10 mouse cellular contexts compared by ENCODE assay signal in the genomic region with DNA sequence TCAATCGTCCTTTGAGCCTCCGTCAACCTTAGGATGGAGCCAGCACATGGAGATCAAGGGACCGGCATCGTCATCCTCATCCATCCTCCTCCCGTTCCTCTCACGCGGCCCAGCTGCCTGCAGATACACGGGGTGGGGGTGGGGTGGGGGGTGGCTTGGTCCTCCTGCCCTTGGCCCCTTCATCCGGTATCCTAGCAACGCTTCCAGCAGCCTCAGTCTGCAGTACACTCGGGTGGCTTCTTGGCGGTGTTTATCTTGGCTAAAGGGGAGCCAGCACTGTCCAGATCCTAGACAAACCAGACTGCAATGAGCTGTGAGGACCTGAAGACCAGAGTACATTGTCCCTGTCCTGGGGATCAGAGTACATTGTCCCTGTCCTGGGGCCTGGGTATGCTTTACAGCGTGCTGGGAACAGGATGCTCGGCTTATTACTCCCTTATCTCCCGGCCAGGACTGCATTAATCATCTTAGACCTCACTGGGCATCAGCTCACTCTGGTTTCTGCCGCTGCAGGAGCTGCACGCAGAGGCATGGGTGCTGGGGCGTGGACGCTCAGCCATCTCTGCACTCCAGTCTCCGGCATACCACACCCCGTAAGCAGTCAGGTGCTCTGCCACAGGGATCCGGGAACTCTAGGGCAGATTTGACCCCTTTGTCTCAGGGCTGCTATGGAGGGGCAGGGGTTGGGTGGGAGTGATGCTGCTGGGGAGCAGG.
DNase-seq lines count a peak whose midpoint lies in the region; ATAC-seq and TF ChIP-seq lines count a peak whose summit lies in the region.
"Had no signal": no experiment of that assay in that cellular context is flagged by ENCODE, and none has a peak within 500 bp of the region (broad histone marks: within the 10 kb centered on the region; RNA-seq: fewer than 3 reads in every experiment).

No protein-coding gene starts in this region.

- peak overlapping the region; percentile 60; the same call in 1 of the 2 replicates for H3K9ac ChIP-seq in hindbrain, embryonic 13.5 days
- H3K9ac ChIP-seq in midbrain, postnatal 0 days (replicated peaks; ENCODE audit: low read length, poor library complexity, severe bottlenecking), result no peak overlapping the region; the same call in 1 of the 2 replicates
- H3K9ac ChIP-seq: heart, embryonic 15.5 days had no signal

- no peak for TF ChIP-seq POLR2A in thymus, adult 2 months (IDR thresholded peaks at IDR 0.05; ENCODE audit: control insufficient read depth, extremely low read depth, insufficient read depth, low read length, poor library complexity)

- intact Hi-C loops in gastrocnemius, postnatal 36 days (cut with DNase I), result no loop called here

- no peaks in the 10 kb centered on the region for H3K36me3 ChIP-seq in hindbrain, embryonic 13.5 days
- no peaks in the 10 kb centered on the region for H3K36me3 ChIP-seq in midbrain, postnatal 0 days (ENCODE audit: insufficient read depth, low read length)
- H3K36me3 ChIP-seq in thymus, adult 2 months (ENCODE audit: control insufficient read depth, insufficient read depth, low read length), result no peaks in the 10 kb centered on the region
- H3K36me3 ChIP-seq: heart, embryonic 15.5 days had no signal

- WGBS in hindbrain, embryonic 13.5 days, result 22% methylated on average over 22 of the region's 22 CpGs
- 9% methylated on average over 22 of the region's 22 CpGs for WGBS in midbrain, postnatal 0 days
- 64% methylated on average over 22 of the region's 22 CpGs for whole genome bisulfite sequencing in thymus, adult 2 months

- H3K4me1 ChIP-seq in hindbrain, embryonic 13.5 days (replicated peaks), result peaks cover 44% of the 10 kb centered on the region
- peaks cover 9% of the 10 kb centered on the region for H3K4me1 ChIP-seq in midbrain, postnatal 0 days (ENCODE audit: insufficient read depth, low read length)
- no peaks in the 10 kb centered on the region for H3K4me1 ChIP-seq in thymus, adult 2 months (replicated peaks; ENCODE audit: control insufficient read depth, insufficient read depth, low read length)
- H3K4me1 ChIP-seq: heart, embryonic 15.5 days had no signal

- no peak overlapping the region for H3K4me3 ChIP-seq in hindbrain, embryonic 13.5 days
- no peak overlapping the region for H3K4me3 ChIP-seq in midbrain, postnatal 0 days (ENCODE audit: low read depth, low read length)
- H3K4me3 ChIP-seq in thymus, adult 2 months (ENCODE audit: control insufficient read depth, insufficient read depth, low read length), result no peak overlapping the region
- H3K4me3 ChIP-seq: heart, embryonic 15.5 days had no signal

- DNase-seq in heart, adult 8-10 months (ENCODE audit: low spot score), result peak; percentile 2
- DNase-seq in heart, adult 9 months (ENCODE audit: low spot score in 2 of 2), result no peak
- peak; percentile 87 to 91 for DNase-seq in cerebellum, postnatal 10 days
- DNase-seq in midbrain, postnatal 0 days (ENCODE audit: low spot score), result peak; percentile 89
- DNase-seq in gastrocnemius, postnatal 36 days, result no peak
- no peak for DNase-seq in thymus, adult 2 months
- DNase-seq in thymus, postnatal 0 days (ENCODE audit: low spot score), result no peak

- H3K4me2 ChIP-seq in hindbrain, embryonic 13.5 days, result peak overlapping the region; percentile 18; the same call in 1 of the 2 replicates
- H3K4me2 ChIP-seq in midbrain, postnatal 0 days (ENCODE audit: low read depth, low read length, poor library complexity, severe bottlenecking), result peak overlapping the region; percentile 18; the same call in 1 of the 2 replicates
- H3K4me2 ChIP-seq: heart, embryonic 15.5 days had no signal

- no peaks in the 10 kb centered on the region for H3K9me3 ChIP-seq in hindbrain, embryonic 13.5 days
- no peaks in the 10 kb centered on the region for H3K9me3 ChIP-seq in midbrain, postnatal 0 days (ENCODE audit: low read length)
- H3K9me3 ChIP-seq: heart, embryonic 15.5 days had no signal

- peak overlapping the region; percentile 84 for H3K27ac ChIP-seq in hindbrain, embryonic 13.5 days
- peak overlapping the region; percentile 76 for H3K27ac ChIP-seq in midbrain, postnatal 0 days (ENCODE audit: low read depth, low read length)
- H3K27ac ChIP-seq in thymus, adult 2 months (ENCODE audit: control insufficient read depth, insufficient read depth, low read length), result no peak overlapping the region
- H3K27ac ChIP-seq: heart, embryonic 15.5 days; macrophage had no signal

- H3K27me3 ChIP-seq in hindbrain, embryonic 13.5 days, result no peaks in the 10 kb centered on the region
- peaks cover 4% of the 10 kb centered on the region; the same call in 1 of the 2 replicates for H3K27me3 ChIP-seq in midbrain, postnatal 0 days (ENCODE audit: insufficient read depth, low read length)
- no peaks in the 10 kb centered on the region; the same call in 1 of the 2 replicates for H3K27me3 ChIP-seq in thymus, adult 2 months (ENCODE audit: control insufficient read depth, insufficient read depth, low read length)

- peak; percentile 9; the same call in 1 of the 2 replicates for TF ChIP-seq CTCF in midbrain, postnatal 0 days (IDR thresholded peaks at IDR 0.05)
- no peak for TF ChIP-seq CTCF in thymus, adult 2 months (IDR thresholded peaks at IDR 0.05; ENCODE audit: borderline replicate concordance, control insufficient read depth, extremely low read depth, insufficient read depth, low read length, poor library complexity)

- ATAC-seq in hindbrain, embryonic 13.5 days (ENCODE audit: low FRiP score), result peak; percentile 72
- peak; percentile 83 for ATAC-seq in midbrain, postnatal 0 days (ENCODE audit: low FRiP score)

Comparison
In these comparisons a context has a peak if more than half of its experiments do, and no peak if none do; other contexts are left out.
1. DNase-seq: peak in heart, adult 8-10 months (single experiment), cerebellum, postnatal 10 days (2 of 2) and midbrain, postnatal 0 days (single experiment); none in heart, adult 9 months (0 of 2), gastrocnemius, postnatal 36 days (0 of 2), thymus, adult 2 months (single experiment) and thymus, postnatal 0 days (single experiment).